Mouse (Mus musculus) spleen, embryonic (tissue): Measurements from ENCODE around the gene Vmn1r180.
"Not testable (repeated sequence)": the region's sequence is repeated elsewhere in the genome, so short reads cannot be mapped to it uniquely, and the experiment has no call there.

Source experiments
- CTCF ChIA-PET: fragments of 350-600 bp; sonication (Branson Sonifier 250); formaldehyde crosslinking; loops from one replicate; lab custom pipeline; 2022; lab: Charles Lee

Gene Vmn1r180

DNA sequence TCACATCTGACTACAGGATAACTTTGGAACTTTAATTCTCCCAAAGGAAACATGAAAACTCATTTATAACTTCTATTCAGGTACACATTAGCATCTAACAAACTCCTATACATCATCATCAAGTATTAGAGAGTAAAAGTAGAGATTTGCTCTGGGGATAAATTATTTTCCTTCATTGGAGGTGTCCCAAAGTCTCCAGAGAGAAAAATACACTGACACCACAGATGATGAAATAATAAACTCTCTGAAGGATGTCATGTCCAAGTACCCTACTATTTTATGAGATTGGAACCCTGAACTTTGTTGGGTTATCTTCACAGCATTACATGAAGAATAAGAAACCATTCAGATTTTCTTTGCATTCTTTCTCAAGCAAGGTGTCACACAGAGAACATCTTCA, at the start of gene Vmn1r180:
TSS of gene Vmn1r180 (plus strand) at position 301 of the 400 bp plus-strand sequence.
- CTCF ChIA-PET, result no interaction called here

DNA sequence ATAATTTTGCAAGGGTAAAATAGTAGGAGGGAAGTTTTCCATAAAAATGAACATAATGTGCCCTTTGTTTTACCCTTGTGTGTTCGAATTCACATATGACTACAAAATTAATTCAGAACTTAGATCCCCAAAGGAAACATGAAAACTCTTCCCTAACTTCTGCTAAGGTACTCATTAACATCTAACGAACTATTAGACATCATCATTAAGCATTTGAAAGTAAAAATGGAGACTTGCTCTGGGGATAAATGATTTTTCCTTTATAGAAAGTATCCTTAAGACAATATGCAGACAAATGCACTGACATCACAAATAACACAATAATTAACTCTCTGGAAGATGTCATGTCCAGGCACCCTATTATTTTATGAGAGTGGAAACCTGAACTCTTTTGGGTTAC, 23.8 kb upstream of the Vmn1r180 start, which contains the start of gene Vmn1r179:
TSS of gene Vmn1r179 (plus strand) at position 301 of the 400 bp plus-strand sequence.
- CTCF ChIA-PET, result no interaction called here

DNA sequence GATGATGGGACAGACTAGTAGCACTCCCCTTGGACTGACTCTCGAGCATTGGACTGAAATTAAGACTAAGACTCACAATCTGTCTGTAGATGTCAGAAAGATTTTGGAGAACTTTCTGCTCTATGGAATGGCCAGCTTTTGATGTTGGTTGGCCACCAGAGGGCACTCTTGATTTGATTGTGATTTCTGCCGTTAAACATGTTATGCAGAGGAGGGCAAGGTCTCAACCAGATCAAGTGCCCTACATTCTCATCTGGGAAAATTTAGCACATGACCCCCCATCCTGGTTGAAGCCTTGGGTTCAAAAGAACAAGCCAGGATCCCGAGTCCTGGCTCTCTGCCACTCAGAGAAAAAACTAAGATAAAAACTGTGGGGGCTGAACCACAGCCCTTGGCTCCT, 17.6 kb downstream of the Vmn1r180 start:
- CTCF ChIA-PET, result not testable (repeated sequence)

DNA sequence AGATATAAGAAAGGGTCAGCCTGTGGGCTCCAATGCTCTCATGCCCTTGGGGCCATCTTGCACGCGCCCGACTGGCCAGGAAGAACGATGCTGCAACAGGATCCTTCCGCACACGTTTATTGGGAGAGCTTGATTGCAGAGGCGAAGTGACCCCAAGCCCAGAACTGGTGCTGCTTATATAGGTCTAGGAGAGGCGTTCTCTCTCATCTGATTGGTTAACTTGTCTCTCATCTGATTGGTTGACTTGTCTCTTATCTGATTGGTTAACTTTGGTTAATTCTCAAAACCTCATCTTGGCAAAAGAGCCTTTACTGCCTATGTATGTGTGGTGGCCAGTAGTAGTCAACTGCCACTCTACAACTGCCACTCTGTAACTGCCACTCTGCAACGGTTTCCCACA, 23.9 kb downstream of the Vmn1r180 start, which contains the start of gene Vmn1r181:
TSS of gene Vmn1r181 (plus strand) at position 301 of the 400 bp plus-strand sequence.
- CTCF ChIA-PET, result not testable (repeated sequence)

DNA sequence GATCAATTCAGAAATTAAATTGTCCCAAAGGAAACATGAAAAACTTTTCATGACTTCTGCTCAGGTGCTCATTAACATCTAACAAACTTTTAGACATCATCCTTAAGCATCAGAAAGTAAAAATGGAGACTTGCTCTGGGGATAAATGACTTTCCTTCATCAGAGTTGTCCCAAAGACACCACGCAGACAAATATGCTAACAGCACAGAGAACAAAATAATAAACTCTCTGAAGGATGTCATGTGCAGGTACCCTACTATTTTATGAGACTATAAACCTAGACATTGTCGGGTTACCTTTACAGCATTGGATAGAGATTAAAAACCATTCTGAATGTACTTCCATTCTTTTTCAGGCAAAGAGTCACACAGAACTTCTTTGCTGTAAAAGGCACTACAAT, 51.0 kb downstream of the Vmn1r180 start, which contains the start of gene V1rd19:
TSS of gene V1rd19 (plus strand) at position 301 of the 400 bp plus-strand sequence.
- CTCF ChIA-PET, result no interaction called here
